Mouse (Mus musculus) embryonic facial prominence, embryonic 12.5 days (tissue): ENCODE data around the gene Plxna1. TPM values are rescaled to one million over a fixed set of nuclear protein-coding genes. Genes with fewer than 3 reads are reported as not detected.
A peak's percentile ranks its signal among the peaks of the same experiment; 100 is the strongest.

ENCODE experiments used
- ATAC-seq: fragments of 200-750 bp; cut with Nextera tagmentation; 2 replicates; pipeline ENCODE4 v1.8.0; 2017; ENCODE audit not compliant: insufficient number of reproducible peaks, insufficient read depth, low FRiP score, low TSS enrichment
- H3K27ac ChIP-seq: fragments of 300-500 bp; sonication (generic); 2 replicates; pipeline ENCODE4 v1.5.1; 2016; ENCODE audit warnings: mild to moderate bottlenecking
- H3K27me3 ChIP-seq: fragments of 300-500 bp; sonication (generic); 2 replicates; pipeline ENCODE4 v1.6.1; 2016; ENCODE audit warnings: mild to moderate bottlenecking, moderate library complexity
- H3K36me3 ChIP-seq: fragments of 300-500 bp; sonication (generic); 2 replicates; pipeline ENCODE4 v1.6.1; 2016; ENCODE audit warnings: mild to moderate bottlenecking
- H3K4me1 ChIP-seq: fragments of 300-500 bp; sonication (generic); 2 replicates; pipeline ENCODE4 v1.6.1; 2016
- H3K4me2 ChIP-seq: fragments of 300-500 bp; sonication (generic); replicated peaks from 2 replicates; pipeline ENCODE4 v1.6.1; 2016; ENCODE audit warnings: mild to moderate bottlenecking, moderate library complexity
- H3K4me3 ChIP-seq: fragments of 300-500 bp; sonication (generic); 2 replicates; pipeline ENCODE4 v1.5.1; 2016; ENCODE audit warnings: mild to moderate bottlenecking
- H3K9ac ChIP-seq: fragments of 300-500 bp; sonication (generic); 2 replicates; pipeline ENCODE4 v1.6.1; 2016; ENCODE audit warnings: mild to moderate bottlenecking, moderate library complexity
- H3K9me3 ChIP-seq: fragments of 300-500 bp; sonication (generic); 2 replicates; pipeline ENCODE4 v1.6.1; 2016; ENCODE audit warnings: mild to moderate bottlenecking, moderate library complexity
- WGBS: fragments of 180-500 bp; shearing (Covaris S2); methylation state at CpG from one replicate; pipeline ENCODE4 v1.1.7; 2016; 5-methylcytosine and 5-hydroxymethylcytosine counted together
- polyA plus RNA-seq: library from polyadenylated mRNA; unstranded; fragments of >200 nt; fragmentation: Nextera tagmentation; extraction: Ambion mirVana; gene quantifications from 2 replicates; pipeline ENCODE4 v1.2.1, GENCODE M21; 2016

The Plxna1 gene
- polyA plus RNA-seq, 1 experiment from 2014 or later, result 37.1 TPM

GRCm38 (mm10) chr6:89360709-89361417 is 1.6 kb downstream of the Plxna1 start:
- Histone ChIP-seq H3K4me1 (peaks cover 33% of the 10 kb centered on the region), H3K4me3 (peak overlapping the region; percentile 98), H3K9me3 (no peaks in the 10 kb centered on the region), H3K9ac (peak overlapping the region; percentile 98), H3K36me3 (peaks cover 14% of the 10 kb centered on the region), H3K27ac (no peak overlapping the region), H3K4me2 (peak overlapping the region; percentile 94), H3K27me3 (peaks cover 11% of the 10 kb centered on the region; the same call in 1 of the 2 replicates)
- 51% methylated on average over 8 of the region's 8 CpGs for WGBS
- no peak for ATAC-seq

GRCm38 (mm10) chr6:89359771-89360708 is 2.4 kb downstream of the Plxna1 start:
- Histone ChIP-seq H3K9ac (0 out of 2 replicates have a peak overlapping the region, but pooled peaks have one; percentile 10), H3K9me3 (no peaks in the 10 kb centered on the region), H3K4me2 (peak overlapping the region; percentile 94), H3K4me1 (peaks cover 36% of the 10 kb centered on the region), H3K4me3 (peak overlapping the region; percentile 98), H3K36me3 (peaks cover 21% of the 10 kb centered on the region), H3K27me3 (peaks cover 11% of the 10 kb centered on the region; the same call in 1 of the 2 replicates), H3K27ac (no peak overlapping the region; the same call in 1 of the 2 replicates)
- 42% methylated on average over 20 of the region's 20 CpGs for WGBS
- no peak for ATAC-seq

GRCm38 (mm10) chr6:89359192-89359591 is 3.2 kb downstream of the Plxna1 start:
- Histone ChIP-seq H3K9me3 (no peaks in the 10 kb centered on the region), H3K4me2 (no peak overlapping the region), H3K4me3 (no peak overlapping the region), H3K27ac (0 out of 2 replicates have a peak overlapping the region, but pooled peaks have one; percentile 36), H3K36me3 (peaks cover 29% of the 10 kb centered on the region), H3K9ac (peak overlapping the region; percentile 10; the same call in 1 of the 2 replicates), H3K27me3 (peaks cover 8% of the 10 kb centered on the region; the same call in 1 of the 2 replicates), H3K4me1 (peaks cover 36% of the 10 kb centered on the region)
- no peak for ATAC-seq
- 77% methylated on average over 3 of the region's 3 CpGs for WGBS

- WGBS, result 46% methylated on average over 7 of the region's 7 CpGs
- no peak overlapping the region for H3K4me2 ChIP-seq
Observed at GRCm38 (mm10) chr6:89355661-89356060, 6.8 kb downstream of the Plxna1 start.

GRCm38 (mm10) chr6:89354726-89355125 is 7.7 kb downstream of the Plxna1 start:
- Histone ChIP-seq H3K27me3 (no peaks in the 10 kb centered on the region), H3K36me3 (peaks cover 63% of the 10 kb centered on the region), H3K4me2 (no peak overlapping the region), H3K4me1 (peaks cover 42% of the 10 kb centered on the region), H3K27ac (no peak overlapping the region), H3K9me3 (no peaks in the 10 kb centered on the region), H3K4me3 (no peak overlapping the region), H3K9ac (no peak overlapping the region)
- ATAC-seq, result no peak
- 83% methylated on average over 12 of the region's 12 CpGs for WGBS

More at GRCm38 (mm10) chr6:89355661-89356060, 6.8 kb downstream of the Plxna1 start:
- H3K36me3 ChIP-seq, result peaks cover 54% of the 10 kb centered on the region
- no peak overlapping the region for H3K9ac ChIP-seq
- ATAC-seq, result no peak
- no peaks in the 10 kb centered on the region for H3K9me3 ChIP-seq
- H3K4me3 ChIP-seq, result no peak overlapping the region
- no peak overlapping the region for H3K27ac ChIP-seq
- H3K4me1 ChIP-seq, result peaks cover 51% of the 10 kb centered on the region
- H3K27me3 ChIP-seq, result no peaks in the 10 kb centered on the region

GRCm38 (mm10) chr6:89354076-89354475 is 8.3 kb downstream of the Plxna1 start:
- H3K9ac ChIP-seq, result no peak overlapping the region
- H3K27me3 ChIP-seq, result no peaks in the 10 kb centered on the region
- H3K4me2 ChIP-seq, result no peak overlapping the region
- WGBS, result 81% methylated on average over 5 of the region's 5 CpGs
- H3K4me3 ChIP-seq, result no peak overlapping the region
- H3K36me3 ChIP-seq, result peaks cover 68% of the 10 kb centered on the region
- peaks cover 35% of the 10 kb centered on the region for H3K4me1 ChIP-seq
- H3K27ac ChIP-seq, result no peak overlapping the region
- no peak for ATAC-seq
- H3K9me3 ChIP-seq, result no peaks in the 10 kb centered on the region

- Histone ChIP-seq H3K9me3 (no peaks in the 10 kb centered on the region), H3K9ac (no peak overlapping the region), H3K4me3 (no peak overlapping the region), H3K4me2 (no peak overlapping the region), H3K27me3 (no peaks in the 10 kb centered on the region), H3K4me1 (peaks cover 33% of the 10 kb centered on the region), H3K27ac (0 out of 2 replicates have a peak overlapping the region, but pooled peaks have one; percentile 86), H3K36me3 (peaks cover 78% of the 10 kb centered on the region)
- no peak for ATAC-seq
- 71% methylated on average over 8 of the region's 8 CpGs for WGBS
Observed at GRCm38 (mm10) chr6:89353101-89353500, 9.3 kb downstream of the Plxna1 start.

GRCm38 (mm10) chr6:89351441-89352137 is 10.8 kb downstream of the Plxna1 start:
- Histone ChIP-seq H3K4me1 (peaks cover 33% of the 10 kb centered on the region), H3K4me2 (no peak overlapping the region), H3K4me3 (no peak overlapping the region), H3K9me3 (no peaks in the 10 kb centered on the region), H3K9ac (no peak overlapping the region), H3K27ac (peak overlapping the region; percentile 86), H3K27me3 (no peaks in the 10 kb centered on the region), H3K36me3 (peaks cover 85% of the 10 kb centered on the region)
- WGBS, result 23% methylated on average over 5 of the region's 5 CpGs
- ATAC-seq, result peak; percentile 42; the same call in 1 of the 2 replicates

GRCm38 (mm10) chr6:89350520-89350919 is 11.9 kb downstream of the Plxna1 start:
- H3K9ac ChIP-seq, result no peak overlapping the region
- H3K36me3 ChIP-seq, result peaks cover 75% of the 10 kb centered on the region
- no peak overlapping the region for H3K4me2 ChIP-seq
- no peak for ATAC-seq
- H3K27ac ChIP-seq, result no peak overlapping the region
- peaks cover 33% of the 10 kb centered on the region for H3K4me1 ChIP-seq
- WGBS, result 96% methylated on average over 2 of the region's 2 CpGs
- H3K9me3 ChIP-seq, result no peaks in the 10 kb centered on the region
- no peaks in the 10 kb centered on the region for H3K27me3 ChIP-seq
- H3K4me3 ChIP-seq, result no peak overlapping the region

GRCm38 (mm10) chr6:89350037-89350515 is 12.3 kb downstream of the Plxna1 start:
- peaks cover 36% of the 10 kb centered on the region for H3K4me1 ChIP-seq
- 87% methylated on average over 1 of the region's 1 CpGs for WGBS

GRCm38 (mm10) chr6:89348363-89348762 is 14.1 kb downstream of the Plxna1 start:
- Histone ChIP-seq H3K4me3 (no peak overlapping the region), H3K9me3 (no peaks in the 10 kb centered on the region), H3K9ac (no peak overlapping the region), H3K36me3 (peaks cover 61% of the 10 kb centered on the region), H3K4me1 (peaks cover 47% of the 10 kb centered on the region), H3K27me3 (no peaks in the 10 kb centered on the region), H3K4me2 (no peak overlapping the region), H3K27ac (no peak overlapping the region)
- no peak for ATAC-seq
- 54% methylated on average over 9 of the region's 9 CpGs for WGBS

More at GRCm38 (mm10) chr6:89350037-89350515, 12.3 kb downstream of the Plxna1 start:
- no peak overlapping the region for H3K4me2 ChIP-seq
- no peak overlapping the region for H3K4me3 ChIP-seq
- peaks cover 72% of the 10 kb centered on the region for H3K36me3 ChIP-seq
- no peak overlapping the region for H3K9ac ChIP-seq
- ATAC-seq, result no peak
- H3K27ac ChIP-seq, result no peak overlapping the region
- H3K27me3 ChIP-seq, result no peaks in the 10 kb centered on the region
- H3K9me3 ChIP-seq, result no peaks in the 10 kb centered on the region
